Mouse (Mus musculus): ENCODE results near the gene Antxr1. TPM values are rescaled to one million over a fixed set of nuclear protein-coding genes. Genes with fewer than 3 reads are reported as not detected.

Antxr1 gene
- 4.2 and 4.3 TPM in 2 replicates for polyA plus RNA-seq (2016; fragmentation: Nextera tagmentation; extraction: Ambion mirVana)

DNA sequence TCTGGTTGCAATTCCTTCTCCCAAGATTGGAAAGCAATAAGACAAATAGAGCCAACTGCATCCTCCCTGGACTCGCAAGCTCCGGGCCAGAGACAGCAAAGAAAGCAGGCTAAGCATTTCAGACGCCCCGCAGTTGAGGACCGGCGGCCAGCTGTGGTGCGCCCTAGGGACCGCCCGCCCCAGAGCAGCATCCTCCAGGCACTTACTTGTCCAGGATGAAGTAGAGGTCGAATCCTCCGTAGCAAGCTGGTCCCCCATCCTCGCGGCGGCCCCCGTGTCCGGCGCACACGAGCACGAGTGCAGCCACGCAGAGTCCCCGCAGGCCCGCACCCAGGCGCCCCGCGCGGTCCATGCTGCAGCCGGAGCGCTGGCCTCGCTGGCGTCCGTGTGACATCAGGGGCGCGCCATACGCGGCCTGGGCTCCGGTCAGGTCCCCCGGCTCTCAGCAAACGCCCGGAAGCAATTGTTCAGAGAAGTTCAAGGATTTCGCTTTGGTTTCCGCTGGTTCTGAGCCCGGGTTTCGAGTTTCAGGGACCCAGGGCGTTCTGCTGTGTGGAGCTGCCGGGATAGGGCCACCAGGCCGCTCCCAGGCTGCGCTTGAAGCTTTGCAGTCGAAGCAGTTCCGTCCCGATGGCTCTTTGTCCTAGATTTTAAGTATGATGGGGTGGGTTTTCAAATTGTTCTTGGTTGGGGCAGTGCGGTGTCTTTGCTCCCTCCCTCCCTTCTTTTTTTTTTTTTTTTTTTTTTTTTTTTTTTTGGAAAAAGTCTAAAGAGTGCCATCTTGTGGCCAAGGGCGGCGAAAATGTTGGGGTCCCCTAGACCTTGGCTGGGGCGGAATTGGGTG, at the start of gene Antxr1:
TSS of gene Antxr1 (minus strand) at position 731 of the 844 bp plus-strand sequence.
- peak; percentile 77 for ATAC-seq (ENCODE audit: low FRiP score)
- H3K27ac ChIP-seq, result peak within 1 kb of the TSS; percentile 46; the same call in 1 of the 2 replicates
- WGBS, result under 1% methylated on average over 54 of the region's 54 CpGs

DNA sequence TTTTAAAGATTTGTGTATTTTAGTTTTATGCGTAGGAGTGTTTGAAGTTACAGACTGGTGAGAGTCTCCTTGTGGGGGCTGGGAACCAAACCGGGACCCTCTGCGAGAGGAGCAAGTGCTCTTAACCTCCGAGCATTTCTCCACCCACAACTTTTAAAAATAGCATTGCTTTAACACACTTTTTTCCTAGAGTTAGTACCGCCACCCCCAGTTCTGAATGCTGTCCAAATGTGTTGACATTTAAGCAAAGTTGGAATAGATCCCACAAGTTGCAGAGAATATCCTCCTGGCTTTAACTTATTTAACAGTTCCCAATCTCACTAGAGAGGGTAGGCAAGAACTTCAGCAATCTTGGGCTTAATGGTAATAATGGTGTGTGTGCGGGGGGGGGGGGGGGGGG, 49.1 kb upstream of the Antxr1 start:
- Histone ChIP-seq H3K9me3 (no peaks in the 10 kb centered on the region), H3K36me3 (replicated peaks) (no peaks in the 10 kb centered on the region), H3K27ac (no peak overlapping the region), H3K9ac (no peak overlapping the region), H3K4me1 (peaks cover 13% of the 10 kb centered on the region; the same call in 1 of the 2 replicates), H3K4me3 (replicated peaks) (no peak overlapping the region), H3K4me2 (no peak overlapping the region; the same call in 1 of the 2 replicates), H3K27me3 (peaks cover 20% of the 10 kb centered on the region)
- WGBS, result 57% methylated on average over 5 of the region's 6 CpGs
- no peak for ATAC-seq (ENCODE audit: low FRiP score)

More for the DNA sequence above, at the start of gene Antxr1:
- Histone ChIP-seq H3K4me1 (peaks cover 27% of the 10 kb centered on the region), H3K27me3 (0 out of 2 replicates have a peak, but pooled peaks cover 3% of the 10 kb centered on the region), H3K36me3 (replicated peaks) (no peaks in the 10 kb centered on the region), H3K4me3 (replicated peaks) (peak within 1 kb of the TSS; percentile 75), H3K9ac (peak within 1 kb of the TSS; percentile 82), H3K4me2 (peak within 1 kb of the TSS; percentile 85), H3K9me3 (no peaks in the 10 kb centered on the region)

DNA sequence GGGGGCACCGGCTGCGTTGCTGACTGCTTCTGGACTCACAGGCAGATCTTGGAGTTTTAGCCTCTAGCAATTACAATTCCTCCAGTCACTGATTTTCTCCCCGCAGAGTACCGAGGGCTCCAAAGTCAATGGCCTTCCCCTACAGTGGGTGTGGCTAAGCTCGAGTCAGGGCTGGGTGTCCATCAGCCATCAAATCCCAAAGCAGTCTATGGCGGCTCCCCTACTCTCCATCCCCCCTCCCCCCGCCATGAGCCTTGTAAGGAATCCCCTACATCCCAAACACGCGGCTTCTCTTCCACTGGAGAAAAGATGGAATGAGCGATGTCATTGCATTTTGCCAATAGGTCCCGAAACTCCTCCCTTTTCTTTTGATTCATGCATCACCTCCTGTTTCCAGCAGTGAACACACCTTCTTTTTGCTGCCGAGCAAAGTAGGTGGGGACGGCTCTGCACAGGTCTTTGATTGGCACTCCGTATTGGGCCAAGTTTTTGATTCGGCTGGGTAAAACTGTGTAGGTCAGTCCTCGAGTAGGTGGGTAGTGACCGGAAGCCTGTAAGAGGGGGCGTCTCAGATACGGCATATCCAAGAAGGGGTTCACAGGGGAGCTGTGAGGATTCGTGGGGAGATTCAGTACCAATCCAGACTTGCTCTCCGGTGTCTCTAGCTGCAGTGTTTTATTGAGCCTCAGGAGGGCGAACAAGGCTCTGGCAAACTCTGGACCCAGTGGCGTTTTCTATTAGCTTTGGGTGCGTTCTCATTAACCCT, 48.5 kb upstream of the Antxr1 start:
- no peak overlapping the region for H3K9ac ChIP-seq
- no peaks in the 10 kb centered on the region for H3K9me3 ChIP-seq
- H3K4me3 ChIP-seq (replicated peaks), result peak overlapping the region; percentile 33
- no peak overlapping the region for H3K27ac ChIP-seq
- H3K4me1 ChIP-seq, result peaks cover 8% of the 10 kb centered on the region; the same call in 1 of the 2 replicates
- ATAC-seq (ENCODE audit: low FRiP score), result peak; percentile 39; the same call in 1 of the 2 replicates
- 8% methylated on average over 24 of the region's 24 CpGs for WGBS
- peak overlapping the region; percentile 60 for H3K4me2 ChIP-seq
- H3K36me3 ChIP-seq (replicated peaks), result no peaks in the 10 kb centered on the region
- peaks cover 20% of the 10 kb centered on the region for H3K27me3 ChIP-seq

DNA sequence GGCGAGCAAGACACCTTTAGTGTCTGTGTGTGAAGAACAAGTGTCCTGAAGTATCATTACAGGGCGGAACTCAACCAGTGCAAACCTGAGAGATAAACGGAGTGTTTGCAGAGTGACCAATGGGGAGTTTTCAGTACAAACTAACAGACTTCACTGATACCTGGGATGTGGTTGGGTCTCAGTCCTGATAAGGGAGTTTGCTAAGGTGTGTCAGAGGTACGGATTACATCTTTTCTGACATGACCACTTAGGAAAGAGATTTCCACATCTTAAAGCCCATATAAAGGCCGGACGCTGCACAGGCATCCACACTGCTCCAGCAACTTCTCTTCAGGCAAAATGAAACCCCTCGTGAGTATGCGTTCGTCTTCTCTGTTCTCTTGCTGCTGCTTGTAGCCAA, 37.4 kb upstream of the Antxr1 start, which contains the start of gene Gkn2:
TSS of gene Gkn2 (plus strand) at position 301 of the 400 bp plus-strand sequence.
- no peak within 1 kb of the TSS for H3K9ac ChIP-seq
- WGBS, result 92% methylated on average over 9 of the region's 9 CpGs
- no peaks in the 10 kb centered on the region for H3K36me3 ChIP-seq (replicated peaks)
- H3K4me2 ChIP-seq, result no peak within 1 kb of the TSS
- no peaks in the 10 kb centered on the region for H3K9me3 ChIP-seq
- H3K4me1 ChIP-seq, result no peaks in the 10 kb centered on the region
- no peak within 1 kb of the TSS for H3K27ac ChIP-seq
- ATAC-seq (ENCODE audit: low FRiP score), result no peak
- no peaks in the 10 kb centered on the region for H3K27me3 ChIP-seq
- H3K4me3 ChIP-seq (replicated peaks), result no peak within 1 kb of the TSS

DNA sequence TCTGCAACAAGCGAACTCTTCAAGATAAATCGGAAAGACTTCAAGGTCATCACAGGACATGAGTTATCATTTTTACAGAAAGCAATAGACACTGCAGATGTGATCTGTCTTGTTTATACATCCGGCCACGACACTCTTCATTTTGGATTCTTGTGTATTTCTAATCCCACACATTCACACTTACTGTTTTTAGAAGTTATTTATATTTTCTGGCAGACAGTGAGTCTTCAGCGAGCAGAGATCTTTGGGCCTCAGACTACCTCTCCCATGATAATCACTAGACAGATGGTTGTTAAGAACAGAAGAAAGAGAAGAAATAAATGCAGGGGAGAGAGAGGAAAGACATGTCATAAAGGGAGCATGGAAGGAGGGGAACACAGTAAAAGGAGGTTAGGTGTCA, 33.6 kb upstream of the Antxr1 start:
- H3K4me3 ChIP-seq (replicated peaks), result no peak overlapping the region
- H3K27ac ChIP-seq, result no peak overlapping the region
- WGBS, result 85% methylated on average over 5 of the region's 5 CpGs
- H3K4me1 ChIP-seq, result no peaks in the 10 kb centered on the region
- no peaks in the 10 kb centered on the region for H3K27me3 ChIP-seq
- no peaks in the 10 kb centered on the region for H3K9me3 ChIP-seq
- no peak for ATAC-seq (ENCODE audit: low FRiP score)
- H3K36me3 ChIP-seq (replicated peaks), result no peaks in the 10 kb centered on the region
- H3K9ac ChIP-seq, result no peak overlapping the region
- H3K4me2 ChIP-seq, result no peak overlapping the region

DNA sequence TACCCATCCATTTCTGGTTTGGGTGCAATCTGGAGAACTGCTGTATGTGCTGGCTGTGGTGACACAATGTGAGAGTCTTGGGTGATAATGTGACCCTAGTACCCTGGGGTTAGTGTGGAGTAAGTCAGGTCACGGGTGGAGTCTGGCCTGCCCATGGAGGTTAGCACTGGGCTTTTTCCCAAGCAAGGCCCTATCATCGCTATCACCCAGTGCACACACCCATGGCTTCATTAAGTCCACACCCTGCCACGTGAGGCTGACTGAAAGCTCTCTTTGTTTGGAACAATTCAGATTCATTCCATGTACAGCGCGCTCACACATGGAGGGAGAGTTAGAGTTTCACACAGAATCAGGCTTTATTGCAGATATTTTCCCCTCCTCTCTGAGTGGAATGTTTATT, 18.8 kb upstream of the Antxr1 start:
- WGBS, result 53% methylated on average over 5 of the region's 5 CpGs

DNA sequence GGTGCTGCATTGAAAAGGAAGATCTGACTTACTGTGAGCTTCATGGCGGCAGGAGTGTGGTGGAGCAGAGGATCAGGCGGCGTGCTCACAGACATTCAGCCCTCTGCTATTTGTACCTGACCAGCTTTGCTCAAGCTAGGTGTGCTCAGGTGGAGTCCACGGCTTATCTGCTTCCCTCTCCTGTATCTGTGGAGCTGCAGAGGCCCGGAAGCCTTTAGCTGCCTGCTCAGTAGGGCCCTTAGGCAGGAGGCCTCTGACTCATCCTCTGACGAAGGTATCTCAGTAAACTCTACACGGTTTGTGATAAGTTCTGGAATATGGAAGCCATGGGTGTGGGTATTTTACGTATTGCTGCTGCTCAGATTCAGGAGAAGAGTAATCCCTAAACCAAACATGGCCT, 15.2 kb upstream of the Antxr1 start, which contains the start of gene Gkn1:
TSS of gene Gkn1 (minus strand) at position 114 of the 400 bp plus-strand sequence.
- H3K9me3 ChIP-seq, result no peaks in the 10 kb centered on the region
- no peaks in the 10 kb centered on the region for H3K27me3 ChIP-seq
- WGBS, result 90% methylated on average over 8 of the region's 8 CpGs
- H3K4me2 ChIP-seq, result no peak within 1 kb of the TSS
- H3K4me1 ChIP-seq, result peaks cover 10% of the 10 kb centered on the region
- no peak within 1 kb of the TSS for H3K9ac ChIP-seq
- no peak within 1 kb of the TSS for H3K27ac ChIP-seq
- H3K4me3 ChIP-seq (replicated peaks), result no peak within 1 kb of the TSS
- H3K36me3 ChIP-seq (replicated peaks), result no peaks in the 10 kb centered on the region
- no peak for ATAC-seq (ENCODE audit: low FRiP score)

More for the DNA sequence above, 18.8 kb upstream of the Antxr1 start:
- Histone ChIP-seq H3K27ac (no peak overlapping the region), H3K4me2 (no peak overlapping the region), H3K4me1 (peaks cover 10% of the 10 kb centered on the region), H3K9me3 (no peaks in the 10 kb centered on the region), H3K9ac (no peak overlapping the region), H3K27me3 (no peaks in the 10 kb centered on the region), H3K4me3 (replicated peaks) (no peak overlapping the region), H3K36me3 (replicated peaks) (no peaks in the 10 kb centered on the region)
- ATAC-seq (ENCODE audit: low FRiP score), result no peak

DNA sequence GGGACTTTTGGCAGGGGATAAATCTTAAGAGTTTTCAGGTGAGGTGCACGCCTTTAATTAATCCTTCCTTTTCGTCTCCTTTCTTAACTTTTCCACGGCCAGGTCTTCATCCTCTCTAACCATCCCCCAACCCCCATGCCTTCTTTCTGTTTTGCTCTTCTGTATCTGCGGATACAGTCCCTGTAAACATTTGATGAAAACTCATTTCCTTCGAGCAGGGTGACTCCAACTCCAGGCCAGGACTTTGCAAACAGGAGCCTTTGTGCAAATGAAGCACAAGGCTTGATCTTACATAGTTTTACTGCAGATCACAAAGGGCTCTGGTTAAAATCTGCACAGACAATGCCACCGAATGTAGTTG, 294 bp upstream of the Antxr1 start:
- H3K4me1 ChIP-seq, result peaks cover 27% of the 10 kb centered on the region
- H3K4me3 ChIP-seq (replicated peaks), result no peak overlapping the region
- no peaks in the 10 kb centered on the region for H3K9me3 ChIP-seq
- 36% methylated on average over 6 of the region's 6 CpGs for WGBS
- H3K27ac ChIP-seq, result no peak overlapping the region
- no peak overlapping the region for H3K9ac ChIP-seq
- no peak for ATAC-seq (ENCODE audit: low FRiP score)
- H3K27me3 ChIP-seq, result 0 out of 2 replicates have a peak, but pooled peaks cover 3% of the 10 kb centered on the region
- no peaks in the 10 kb centered on the region for H3K36me3 ChIP-seq (replicated peaks)
- H3K4me2 ChIP-seq, result no peak overlapping the region

DNA sequence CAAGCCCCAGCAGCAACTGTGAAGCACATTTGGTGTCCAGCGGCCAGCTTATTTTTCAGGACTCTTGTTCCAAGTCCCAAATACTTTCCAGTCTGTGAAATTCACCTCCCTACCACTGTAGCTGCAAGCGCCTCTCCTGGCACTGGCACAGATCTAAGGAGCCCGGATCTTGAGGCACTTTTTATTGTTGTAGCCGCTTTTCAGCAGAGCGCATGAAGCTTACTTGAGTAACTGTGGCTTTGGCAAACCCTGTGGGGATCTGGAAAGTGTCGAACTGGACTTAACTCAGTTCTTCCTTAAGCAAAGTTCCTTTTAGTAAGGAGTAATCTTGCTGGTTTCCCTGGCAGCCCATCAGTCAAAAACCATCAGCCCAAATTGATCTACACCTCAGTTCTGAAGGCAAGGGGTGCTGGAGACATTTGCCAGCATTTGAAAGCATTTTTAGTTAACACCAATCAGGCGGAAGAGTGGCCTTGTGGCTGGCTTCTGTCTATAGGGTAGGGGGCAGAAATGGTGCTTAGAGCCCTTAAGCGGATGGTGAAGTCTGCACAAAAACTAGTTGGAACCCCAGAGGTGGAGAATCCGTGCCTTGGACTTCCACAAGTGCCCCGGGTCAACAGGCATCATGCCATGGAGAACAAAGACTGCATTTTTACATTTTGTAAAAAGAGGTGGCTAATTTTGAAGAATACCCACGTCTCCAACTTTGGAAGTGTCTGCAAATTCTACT, 1.1 kb downstream of the Antxr1 start:
- ATAC-seq (ENCODE audit: low FRiP score), result no peak
- H3K27ac ChIP-seq, result no peak overlapping the region

DNA sequence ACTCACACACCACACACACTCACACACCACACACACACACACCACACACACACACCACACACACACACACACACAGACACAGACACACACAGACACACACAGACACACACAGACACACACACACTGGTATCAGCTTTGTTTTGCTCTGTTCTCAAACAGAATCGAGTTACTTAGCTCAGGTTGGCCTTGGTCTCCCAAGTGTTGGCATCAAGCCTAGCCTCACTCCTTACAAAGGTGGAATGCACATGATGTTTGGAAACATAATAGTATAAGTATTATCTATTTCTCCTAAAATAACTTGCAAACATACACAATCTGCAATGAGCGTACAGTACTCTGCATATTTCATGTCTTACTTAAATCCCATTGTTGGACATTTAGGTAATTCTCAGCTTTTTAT, 3.2 kb downstream of the Antxr1 start:
- no peak overlapping the region for H3K27ac ChIP-seq
- WGBS, result 79% methylated on average over 2 of the region's 2 CpGs
- no peak overlapping the region for H3K9ac ChIP-seq
- ATAC-seq (ENCODE audit: low FRiP score), result no peak
- H3K36me3 ChIP-seq (replicated peaks), result no peaks in the 10 kb centered on the region
- no peak overlapping the region for H3K4me3 ChIP-seq (replicated peaks)
- H3K9me3 ChIP-seq, result no peaks in the 10 kb centered on the region
- no peak overlapping the region for H3K4me2 ChIP-seq
- H3K4me1 ChIP-seq, result peaks cover 30% of the 10 kb centered on the region
- 0 out of 2 replicates have a peak, but pooled peaks cover 3% of the 10 kb centered on the region for H3K27me3 ChIP-seq

More for the DNA sequence above, 1.1 kb downstream of the Antxr1 start:
- WGBS, result 6% methylated on average over 11 of the region's 11 CpGs
- peaks cover 27% of the 10 kb centered on the region for H3K4me1 ChIP-seq
- H3K27me3 ChIP-seq, result 0 out of 2 replicates have a peak, but pooled peaks cover 3% of the 10 kb centered on the region
- peak overlapping the region; percentile 75 for H3K4me3 ChIP-seq (replicated peaks)
- peak overlapping the region; percentile 82 for H3K9ac ChIP-seq
- H3K4me2 ChIP-seq, result peak overlapping the region; percentile 85
- H3K36me3 ChIP-seq (replicated peaks), result no peaks in the 10 kb centered on the region
- H3K9me3 ChIP-seq, result no peaks in the 10 kb centered on the region

DNA sequence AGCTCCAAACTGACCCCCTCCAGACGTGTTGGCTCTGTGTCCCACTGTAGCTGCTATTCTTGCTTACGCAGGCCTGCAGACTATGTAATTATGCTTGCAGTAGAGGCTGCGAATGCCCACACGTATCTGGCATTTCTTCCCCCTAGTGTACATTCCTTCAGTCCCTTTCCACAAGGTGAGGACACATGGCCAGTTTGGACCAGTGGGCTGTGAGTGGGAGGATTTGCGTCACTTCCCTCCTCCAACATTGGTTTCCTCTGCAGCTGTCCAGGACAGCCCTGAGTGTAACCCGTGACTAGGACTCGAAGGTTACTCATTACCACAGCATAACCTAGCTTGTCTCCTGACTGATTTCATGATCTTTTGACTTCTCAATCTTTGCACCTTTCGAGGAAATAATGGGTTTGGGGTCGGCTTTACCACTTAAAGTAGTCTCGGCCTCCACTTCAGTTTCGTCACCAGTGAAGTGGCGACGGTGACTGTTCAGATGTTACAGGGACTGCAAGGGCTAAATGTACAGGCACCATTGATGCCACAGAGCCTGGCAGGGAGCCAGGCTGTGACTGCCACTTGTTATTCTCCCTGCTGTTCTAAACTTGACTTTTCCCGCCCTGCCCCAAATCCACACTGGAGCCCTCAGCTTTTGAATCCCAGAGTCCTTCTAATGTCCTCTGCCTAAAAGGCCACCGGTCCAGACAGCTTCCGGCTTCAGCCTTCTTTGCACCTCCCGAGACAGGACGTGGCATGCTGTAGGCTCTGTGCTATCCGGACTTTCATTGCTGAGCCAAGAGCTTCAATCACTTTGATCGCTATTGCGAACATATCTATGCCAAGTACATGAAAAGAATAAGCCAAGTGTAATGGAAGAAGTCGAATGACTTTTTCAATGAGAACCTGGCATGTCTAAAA, 7.1 kb downstream of the Antxr1 start:
- no peaks in the 10 kb centered on the region for H3K27me3 ChIP-seq
- WGBS, result 81% methylated on average over 22 of the region's 22 CpGs
- H3K27ac ChIP-seq, result no peak overlapping the region
- H3K4me1 ChIP-seq, result peaks cover 14% of the 10 kb centered on the region
- H3K36me3 ChIP-seq (replicated peaks), result no peaks in the 10 kb centered on the region
- no peaks in the 10 kb centered on the region for H3K9me3 ChIP-seq
- no peak overlapping the region for H3K4me3 ChIP-seq (replicated peaks)
- H3K4me2 ChIP-seq, result no peak overlapping the region
- ATAC-seq (ENCODE audit: low FRiP score), result no peak
- no peak overlapping the region for H3K9ac ChIP-seq
